Mouse (Mus musculus): Measurements from ENCODE around the gene Mum1. TPM values are rescaled to one million over a fixed set of nuclear protein-coding genes. Genes with fewer than 3 reads are reported as not detected.
A peak's percentile ranks its signal among the peaks of the same experiment; 100 is the strongest.

The Mum1 gene
- polyA plus RNA-seq, 2 experiments: 50.1 to 91.5 TPM

- H3K9me3 ChIP-seq (ENCODE audit: control insufficient read depth, low read length): no peaks in the 10 kb centered on the region
- peaks cover 10% of the 10 kb centered on the region for H3K4me1 ChIP-seq (ENCODE audit: control insufficient read depth, insufficient read depth, low read length)
- TF ChIP-seq POLR2A (IDR thresholded peaks at IDR 0.05; ENCODE audit: borderline replicate concordance, extremely low read depth, insufficient read depth, insufficient read length): no peak
- H3K27ac ChIP-seq (replicated peaks; ENCODE audit: low read depth, low read length): no peak overlapping the region
- H3K27me3 ChIP-seq (ENCODE audit: control insufficient read depth, insufficient read depth, low read length): peaks cover 22% of the 10 kb centered on the region
- 12% methylated on average over 21 of the region's 21 CpGs for WGBS
- peak overlapping the region; percentile 41 for H3K4me3 ChIP-seq (replicated peaks; ENCODE audit: low read length)
- DNase-seq (ENCODE audit: low spot score) (no peak), ATAC-seq (ENCODE audit: low FRiP score, low read depth) (no peak)
- peak overlapping the region; percentile 58 for H3K9ac ChIP-seq (ENCODE audit: low read depth, low read length, severe bottlenecking)
- peak overlapping the region; percentile 48 for H3K4me2 ChIP-seq (replicated peaks; ENCODE audit: low read depth, low read length, severe bottlenecking)
- peaks cover 30% of the 10 kb centered on the region for H3K36me3 ChIP-seq (ENCODE audit: control insufficient read depth, insufficient read depth, low read length)
Observed at GRCm38 (mm10) chr10:80189999-80190398, 36.2 kb upstream of the Mum1 start.

DNA sequence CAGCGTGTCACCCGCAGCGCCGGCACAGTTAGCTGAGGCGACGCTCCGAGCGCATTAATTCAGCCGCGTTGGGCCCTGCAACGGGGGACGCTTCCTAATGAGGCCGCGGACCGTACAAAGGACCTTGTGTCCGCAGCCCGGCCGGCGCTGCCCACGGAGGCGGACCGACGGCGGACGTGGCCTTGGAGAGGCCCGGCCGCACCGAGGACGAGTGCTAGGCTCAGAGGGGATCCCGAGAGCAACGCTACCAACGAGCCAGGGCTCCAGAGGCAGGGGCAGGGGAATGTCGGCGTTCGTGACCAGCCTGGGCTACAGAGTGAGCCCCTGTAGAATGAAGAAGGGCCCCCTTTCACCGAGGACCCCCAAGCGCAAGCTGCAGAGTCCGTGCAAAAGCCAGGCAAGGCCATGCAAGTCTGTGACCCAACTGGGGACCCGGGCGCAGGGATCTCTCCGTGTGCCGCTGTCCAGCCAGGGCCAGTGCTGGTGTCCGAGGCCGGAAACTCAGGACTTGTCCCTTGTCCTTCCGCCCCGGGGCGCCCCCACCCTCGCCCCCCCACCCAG, 35.7 kb upstream of the Mum1 start:
- H3K9me3 ChIP-seq (ENCODE audit: control insufficient read depth, low read length): no peaks in the 10 kb centered on the region
- H3K27me3 ChIP-seq (ENCODE audit: control insufficient read depth, insufficient read depth, low read length): peaks cover 22% of the 10 kb centered on the region
- peaks cover 10% of the 10 kb centered on the region for H3K4me1 ChIP-seq (ENCODE audit: control insufficient read depth, insufficient read depth, low read length)
- H3K9ac ChIP-seq (ENCODE audit: low read depth, low read length, severe bottlenecking): peak overlapping the region; percentile 58
- no peak for DNase-seq (ENCODE audit: low spot score)
- H3K27ac ChIP-seq (replicated peaks; ENCODE audit: low read depth, low read length): no peak overlapping the region
- WGBS: 2% methylated on average over 46 of the region's 48 CpGs
- H3K4me2 ChIP-seq (replicated peaks; ENCODE audit: low read depth, low read length, severe bottlenecking): peak overlapping the region; percentile 48
- peak overlapping the region; percentile 41 for H3K4me3 ChIP-seq (replicated peaks; ENCODE audit: low read length)
- no peak for TF ChIP-seq POLR2A (IDR thresholded peaks at IDR 0.05; ENCODE audit: borderline replicate concordance, extremely low read depth, insufficient read depth, insufficient read length)
- H3K36me3 ChIP-seq (ENCODE audit: control insufficient read depth, insufficient read depth, low read length): peaks cover 30% of the 10 kb centered on the region
- ATAC-seq (ENCODE audit: low FRiP score, low read depth): 0 out of 2 replicates have a peak, but pooled peaks have one; percentile 19

DNA sequence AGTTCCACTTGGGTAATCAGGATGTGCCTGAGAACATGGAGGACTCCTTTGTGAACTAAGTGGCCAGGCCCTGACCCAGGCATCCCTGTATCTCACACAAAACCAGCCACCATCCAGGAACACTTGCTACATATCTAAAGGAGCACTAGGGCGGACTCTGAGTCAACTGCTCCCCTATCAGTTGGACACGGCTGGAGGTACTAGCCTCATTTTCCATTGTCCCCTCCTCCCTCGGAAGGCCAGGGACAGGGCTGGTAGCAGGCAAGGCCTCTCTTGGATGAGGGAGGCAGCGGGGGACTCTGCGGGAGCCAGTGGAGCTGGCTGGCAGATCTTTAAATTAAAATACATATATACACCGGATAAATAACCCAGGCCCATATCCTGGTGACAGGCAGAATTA, 32.3 kb upstream of the Mum1 start:
- 74% methylated on average over 6 of the region's 6 CpGs for WGBS
- Histone ChIP-seq H3K4me1 (ENCODE audit: control insufficient read depth, insufficient read depth, low read length) (peaks cover 10% of the 10 kb centered on the region), H3K9me3 (ENCODE audit: control insufficient read depth, low read length) (no peaks in the 10 kb centered on the region), H3K27me3 (ENCODE audit: control insufficient read depth, insufficient read depth, low read length) (peaks cover 16% of the 10 kb centered on the region), H3K4me3 (replicated peaks; ENCODE audit: low read length) (no peak overlapping the region), H3K4me2 (replicated peaks; ENCODE audit: low read depth, low read length, severe bottlenecking) (no peak overlapping the region), H3K27ac (replicated peaks; ENCODE audit: low read depth, low read length) (no peak overlapping the region), H3K36me3 (ENCODE audit: control insufficient read depth, insufficient read depth, low read length) (peaks cover 4% of the 10 kb centered on the region), H3K9ac (ENCODE audit: low read depth, low read length, severe bottlenecking) (no peak overlapping the region)
- TF ChIP-seq POLR2A (IDR thresholded peaks at IDR 0.05; ENCODE audit: borderline replicate concordance, extremely low read depth, insufficient read depth, insufficient read length): no peak
- ATAC-seq (ENCODE audit: low FRiP score, low read depth) (no peak), DNase-seq (ENCODE audit: low spot score) (no peak)

GRCm38 (mm10) chr10:80194441-80194840, 31.8 kb upstream of the Mum1 start:
- TF ChIP-seq POLR2A (IDR thresholded peaks at IDR 0.05; ENCODE audit: borderline replicate concordance, extremely low read depth, insufficient read depth, insufficient read length): no peak
- no peak overlapping the region for H3K27ac ChIP-seq (replicated peaks; ENCODE audit: low read depth, low read length)
- no peak overlapping the region for H3K9ac ChIP-seq (ENCODE audit: low read depth, low read length, severe bottlenecking)
- H3K36me3 ChIP-seq (ENCODE audit: control insufficient read depth, insufficient read depth, low read length): no peaks in the 10 kb centered on the region
- ATAC-seq (ENCODE audit: low FRiP score, low read depth): no peak
- WGBS: 56% methylated on average over 8 of the region's 8 CpGs
- H3K4me1 ChIP-seq (ENCODE audit: control insufficient read depth, insufficient read depth, low read length): peaks cover 10% of the 10 kb centered on the region
- H3K9me3 ChIP-seq (ENCODE audit: control insufficient read depth, low read length): no peaks in the 10 kb centered on the region
- DNase-seq (ENCODE audit: low spot score): no peak
- no peak overlapping the region for H3K4me2 ChIP-seq (replicated peaks; ENCODE audit: low read depth, low read length, severe bottlenecking)
- peaks cover 13% of the 10 kb centered on the region for H3K27me3 ChIP-seq (ENCODE audit: control insufficient read depth, insufficient read depth, low read length)
- H3K4me3 ChIP-seq (replicated peaks; ENCODE audit: low read length): no peak overlapping the region

DNA sequence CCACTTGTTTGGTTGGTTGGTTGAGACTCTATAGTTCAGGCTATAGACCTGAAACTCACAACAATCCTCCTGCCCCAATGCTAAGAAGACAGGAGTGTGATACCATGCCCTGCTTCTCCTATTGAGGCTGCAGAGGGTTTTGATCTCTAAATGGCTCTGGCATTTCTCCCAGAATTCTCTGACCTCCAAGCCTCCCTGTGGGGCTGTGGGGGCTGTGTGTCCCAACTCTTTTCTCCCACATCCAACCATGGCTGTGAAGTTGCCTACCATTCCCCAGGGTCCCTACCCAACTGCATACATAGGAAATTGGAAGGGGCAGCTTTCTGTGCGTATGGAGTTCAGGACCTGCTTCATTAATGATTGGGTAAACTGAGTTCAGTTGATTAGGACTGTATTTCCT, 30.1 kb upstream of the Mum1 start:
- Histone ChIP-seq H3K9me3 (ENCODE audit: control insufficient read depth, low read length) (no peaks in the 10 kb centered on the region), H3K4me1 (ENCODE audit: control insufficient read depth, insufficient read depth, low read length) (no peaks in the 10 kb centered on the region), H3K27ac (replicated peaks; ENCODE audit: low read depth, low read length) (no peak overlapping the region), H3K36me3 (ENCODE audit: control insufficient read depth, insufficient read depth, low read length) (no peaks in the 10 kb centered on the region), H3K4me2 (replicated peaks; ENCODE audit: low read depth, low read length, severe bottlenecking) (no peak overlapping the region), H3K27me3 (ENCODE audit: control insufficient read depth, insufficient read depth, low read length) (peaks cover 6% of the 10 kb centered on the region; the same call in 1 of the 2 replicates), H3K9ac (ENCODE audit: low read depth, low read length, severe bottlenecking) (no peak overlapping the region), H3K4me3 (replicated peaks; ENCODE audit: low read length) (no peak overlapping the region)
- no peak for ATAC-seq (ENCODE audit: low FRiP score, low read depth)
- TF ChIP-seq POLR2A (IDR thresholded peaks at IDR 0.05; ENCODE audit: borderline replicate concordance, extremely low read depth, insufficient read depth, insufficient read length): no peak
- 73% methylated on average over 1 of the region's 1 CpGs for WGBS
- no peak for DNase-seq (ENCODE audit: low spot score)

Measured in limb, embryonic 14.5 days (tissue).